Mouse (Mus musculus): ENCODE measurements around the gene Xpnpep3.

Xpnpep3 gene

GRCm38 (mm10) chr15:81399297-81399637 is 671 bp upstream of the Xpnpep3 start:
- no peak for DNase-seq (ENCODE audit: low spot score in 2 of 2)

- DNase-seq (ENCODE audit: low spot score in 2 of 2), result no peak
Observed at GRCm38 (mm10) chr15:81405008-81405407, 5.1 kb downstream of the Xpnpep3 start.

GRCm38 (mm10) chr15:81408199-81408598 is 8.3 kb downstream of the Xpnpep3 start, which contains the start of gene Dnajb7:
Dnajb7 (minus strand) TSS chr15:81408299.
- no peak for DNase-seq (ENCODE audit: low spot score in 2 of 2)

GRCm38 (mm10) chr15:81416763-81417310 is 16.9 kb downstream of the Xpnpep3 start:
- peak; percentile 33 to 43 for DNase-seq (ENCODE audit: low spot score in 2 of 2)

GRCm38 (mm10) chr15:81418065-81418464 is 18.1 kb downstream of the Xpnpep3 start:
- DNase-seq (ENCODE audit: low spot score in 2 of 2), result no peak

GRCm38 (mm10) chr15:81421454-81421853 is 21.5 kb downstream of the Xpnpep3 start:
- peak in 1 of 2 experiments; percentile 2 for DNase-seq (ENCODE audit: low spot score in 2 of 2)

- DNase-seq (ENCODE audit: low spot score in 2 of 2), result no peak
Observed at GRCm38 (mm10) chr15:81422156-81422681, 22.3 kb downstream of the Xpnpep3 start.

GRCm38 (mm10) chr15:81425311-81425710 is 25.4 kb downstream of the Xpnpep3 start:
- DNase-seq (ENCODE audit: low spot score in 2 of 2), result no peak

GRCm38 (mm10) chr15:81427947-81428346 is 28.0 kb downstream of the Xpnpep3 start:
- DNase-seq (ENCODE audit: low spot score in 2 of 2), result no peak

- DNase-seq (ENCODE audit: low spot score in 2 of 2), result no peak
Observed at GRCm38 (mm10) chr15:81431195-81431594, 31.3 kb downstream of the Xpnpep3 start.

GRCm38 (mm10) chr15:81438345-81438744 is 38.4 kb downstream of the Xpnpep3 start:
- DNase-seq (ENCODE audit: low spot score in 2 of 2), result no peak

GRCm38 (mm10) chr15:81439236-81439635 is 39.3 kb downstream of the Xpnpep3 start:
- DNase-seq (ENCODE audit: low spot score in 2 of 2), result no peak

GRCm38 (mm10) chr15:81448463-81448862 is 48.5 kb downstream of the Xpnpep3 start:
- DNase-seq (ENCODE audit: low spot score in 2 of 2), result peak; percentile 20 to 67

GRCm38 (mm10) chr15:81461523-81461922 is 61.6 kb downstream of the Xpnpep3 start:
- DNase-seq (ENCODE audit: low spot score in 2 of 2), result no peak

GRCm38 (mm10) chr15:81465016-81465660 is 65.2 kb downstream of the Xpnpep3 start:
- no peak for DNase-seq (ENCODE audit: low spot score in 2 of 2)

- DNase-seq (ENCODE audit: low spot score in 2 of 2), result peak; percentile 99
Observed at GRCm38 (mm10) chr15:81465901-81466737, 66.2 kb downstream of the Xpnpep3 start, which contains the start of gene Rbx1. Rbx1 (plus strand) TSS chr15:81466296.

GRCm38 (mm10) chr15:81466738-81467113 is 66.8 kb downstream of the Xpnpep3 start:
- no peak for DNase-seq (ENCODE audit: low spot score in 2 of 2)

GRCm38 (mm10) chr15:81470735-81471134 is 70.8 kb downstream of the Xpnpep3 start:
- no peak for DNase-seq (ENCODE audit: low spot score in 2 of 2)

GRCm38 (mm10) chr15:81472256-81472655 is 72.3 kb downstream of the Xpnpep3 start:
- DNase-seq (ENCODE audit: low spot score in 2 of 2), result no peak

- no peak for DNase-seq (ENCODE audit: low spot score in 2 of 2)
Observed at GRCm38 (mm10) chr15:81475654-81476053, 75.7 kb downstream of the Xpnpep3 start.

- DNase-seq (ENCODE audit: low spot score in 2 of 2), result no peak
Observed at GRCm38 (mm10) chr15:81476597-81476996, 76.7 kb downstream of the Xpnpep3 start.

GRCm38 (mm10) chr15:81479446-81480213 is 79.7 kb downstream of the Xpnpep3 start:
- DNase-seq (ENCODE audit: low spot score in 2 of 2), result no peak

Data from heart, adult 9 months (tissue).